Mouse (Mus musculus): ENCODE data around the gene Csdc2.
"Not testable (repeated sequence)": the region's sequence is repeated elsewhere in the genome, so short reads cannot be mapped to it uniquely, and the experiment has no call there.

Csdc2 gene

GRCm38 (mm10) chr15:81955414-81955813 is 18.9 kb downstream of the Csdc2 start:
- no peak for DNase-seq (ENCODE audit: low read depth)

GRCm38 (mm10) chr15:81956457-81956856 is 19.9 kb downstream of the Csdc2 start:
- DNase-seq (ENCODE audit: low read depth) = peak; percentile 62

GRCm38 (mm10) chr15:81957598-81957997 is 21.0 kb downstream of the Csdc2 start:
- no peak for DNase-seq (ENCODE audit: low read depth)

GRCm38 (mm10) chr15:81958906-81959305 is 22.3 kb downstream of the Csdc2 start:
- no peak for DNase-seq (ENCODE audit: low read depth)

- peak; percentile 99 for DNase-seq (ENCODE audit: low read depth)
Observed at GRCm38 (mm10) chr15:81960171-81961077, 23.9 kb downstream of the Csdc2 start, which contains the start of gene Pmm1. Pmm1 (minus strand) TSS chr15:81960930.

- DNase-seq (ENCODE audit: low read depth) = no peak
Observed at GRCm38 (mm10) chr15:81961078-81961451, 24.5 kb downstream of the Csdc2 start.

GRCm38 (mm10) chr15:81964262-81964661 is 27.7 kb downstream of the Csdc2 start:
- no peak for DNase-seq (ENCODE audit: low read depth)

GRCm38 (mm10) chr15:81964980-81965545 is 28.5 kb downstream of the Csdc2 start:
- no peak for DNase-seq (ENCODE audit: low read depth)

GRCm38 (mm10) chr15:81966062-81966829 is 29.7 kb downstream of the Csdc2 start:
- no peak for DNase-seq (ENCODE audit: low read depth)

GRCm38 (mm10) chr15:81967821-81968220 is 31.3 kb downstream of the Csdc2 start:
- DNase-seq (ENCODE audit: low read depth) = no peak

GRCm38 (mm10) chr15:81968447-81968846 is 31.9 kb downstream of the Csdc2 start:
- DNase-seq (ENCODE audit: low read depth) = no peak

- no peak for DNase-seq (ENCODE audit: low read depth)
Observed at GRCm38 (mm10) chr15:81969173-81969572, 32.6 kb downstream of the Csdc2 start.

GRCm38 (mm10) chr15:81969635-81970034 is 33.1 kb downstream of the Csdc2 start:
- not testable (repeated sequence) for DNase-seq (ENCODE audit: low read depth)

GRCm38 (mm10) chr15:81970498-81970897 is 33.9 kb downstream of the Csdc2 start:
- not testable (repeated sequence) for DNase-seq (ENCODE audit: low read depth)

- not testable (repeated sequence) for DNase-seq (ENCODE audit: low read depth)
Observed at GRCm38 (mm10) chr15:81975156-81975555, 38.6 kb downstream of the Csdc2 start.

GRCm38 (mm10) chr15:81980321-81980720 is 43.8 kb downstream of the Csdc2 start, which contains the start of gene 1700029P11Rik:
1700029P11Rik (plus strand) TSS chr15:81980540.
- DNase-seq (ENCODE audit: low read depth) = no peak

GRCm38 (mm10) chr15:81982173-81982572 is 45.6 kb downstream of the Csdc2 start:
- DNase-seq (ENCODE audit: low read depth) = no peak

- DNase-seq (ENCODE audit: low read depth) = no peak
Observed at GRCm38 (mm10) chr15:81985267-81986161, 49.0 kb downstream of the Csdc2 start.

GRCm38 (mm10) chr15:81987646-81988045 is 51.1 kb downstream of the Csdc2 start, which contains the start of gene Xrcc6:
Xrcc6 (plus strand) TSS chr15:81987835.
- no peak for DNase-seq (ENCODE audit: low read depth)

GRCm38 (mm10) chr15:81989371-81990062 is 53.0 kb downstream of the Csdc2 start:
- DNase-seq (ENCODE audit: low read depth) = peak; percentile 85

GRCm38 (mm10) chr15:81990549-81990948 is 54.0 kb downstream of the Csdc2 start:
- peak; percentile 28 for DNase-seq (ENCODE audit: low read depth)

Measured in c-Kit-positive CD71-negative TER-119-negative erythroid progenitor cells, embryonic 14.5 days (primary cell).